Mouse (Mus musculus) neural tube, embryonic 10.5 days (tissue): ENCODE data around the gene Cdh4.

Experiments
- DNase-seq: peaks from one replicate; pipeline ENCODE4 v3.0.0-alpha.2; 2017; ENCODE audit warnings: low spot score; ENCODE audit errors: extremely low spot score

Gene Cdh4

DNA sequence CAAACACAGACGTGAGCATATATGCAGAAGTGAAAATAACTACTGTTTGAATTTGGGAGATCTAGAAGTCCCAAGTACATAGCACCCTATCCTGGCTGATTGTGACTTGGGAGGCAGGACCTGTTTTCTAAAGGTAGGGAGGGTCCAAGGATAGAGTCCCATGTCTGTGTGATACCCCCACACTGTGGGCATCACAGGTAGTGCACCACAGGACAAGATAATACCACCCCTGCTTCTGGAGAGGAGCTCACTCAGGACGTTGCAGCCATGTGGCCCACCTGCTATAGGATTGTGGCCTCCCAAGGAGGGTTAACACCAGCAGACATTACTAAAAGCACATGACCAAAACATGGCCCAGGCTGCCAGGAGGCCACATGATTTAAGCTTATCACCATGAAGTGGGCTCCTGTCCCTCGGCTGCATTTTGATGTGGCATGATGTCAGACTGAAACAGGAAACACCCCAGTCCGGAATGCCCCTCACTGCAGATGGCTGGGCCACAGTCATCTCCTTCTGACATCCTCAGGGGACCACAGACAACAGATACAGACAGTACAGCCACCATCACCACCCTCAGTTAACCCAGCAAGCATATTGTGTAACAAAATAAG lies 280.6 kb downstream of the Cdh4 start:
- no peak for DNase-seq

DNA sequence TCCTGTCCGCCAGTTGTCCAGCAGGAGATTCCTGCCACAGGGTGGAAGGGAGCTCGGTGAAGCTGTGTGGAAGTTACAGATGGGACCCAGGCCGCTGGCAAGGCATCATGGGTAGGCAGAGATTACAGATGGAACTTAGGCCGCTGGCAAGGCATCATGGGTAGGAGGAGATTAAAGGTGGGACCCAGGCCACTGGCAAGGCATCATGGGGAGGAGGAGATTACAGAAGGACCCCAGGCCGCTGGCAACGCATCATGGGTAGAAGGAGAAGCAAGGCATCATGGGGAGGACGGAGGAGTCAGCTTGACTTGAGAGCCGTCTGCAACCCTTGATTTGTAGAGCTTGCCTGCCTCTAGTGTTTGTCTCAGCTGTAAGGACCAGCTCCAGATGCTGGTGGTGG lies 281.2 kb downstream of the Cdh4 start:
- DNase-seq: no peak

DNA sequence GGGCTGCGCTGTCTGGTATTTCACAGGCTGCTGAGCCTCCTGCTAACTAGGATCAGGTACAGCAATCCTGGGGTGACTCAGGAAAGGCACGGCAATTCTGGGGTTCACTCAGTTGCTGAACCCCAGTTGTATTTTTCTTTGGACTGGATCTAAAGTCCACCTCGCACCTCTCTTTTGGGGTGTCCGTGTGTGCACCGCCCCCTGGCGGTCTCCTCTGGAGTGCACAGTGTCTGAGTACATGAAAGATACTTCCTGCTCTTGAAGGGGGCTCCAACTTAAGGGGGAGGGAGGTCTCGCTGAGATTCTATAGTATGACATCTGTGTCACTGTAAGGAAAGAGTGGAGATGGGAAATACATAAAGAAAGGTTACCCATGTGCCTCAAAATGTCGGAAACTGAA lies 286.8 kb downstream of the Cdh4 start:
- no peak for DNase-seq

DNA sequence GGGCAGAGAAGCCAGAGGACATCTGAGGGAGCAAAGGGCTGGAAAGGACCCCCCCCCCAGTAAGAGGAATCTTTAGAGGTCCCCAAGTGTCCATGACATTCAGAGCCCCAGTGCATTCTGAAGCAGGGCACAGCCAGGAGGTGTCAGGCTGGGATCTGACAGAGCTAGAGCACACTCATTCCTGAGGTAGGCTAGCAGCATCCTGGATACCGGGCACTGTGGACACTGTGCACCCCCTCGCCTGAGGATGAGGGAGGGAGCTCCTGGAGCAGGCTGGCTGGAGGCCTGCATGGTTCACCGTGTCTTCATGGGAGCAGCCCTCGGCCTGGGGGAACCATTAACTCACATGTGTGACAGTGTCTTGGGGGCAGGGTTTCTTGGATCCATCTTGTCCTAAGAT lies 287.6 kb downstream of the Cdh4 start:
- DNase-seq: no peak

DNA sequence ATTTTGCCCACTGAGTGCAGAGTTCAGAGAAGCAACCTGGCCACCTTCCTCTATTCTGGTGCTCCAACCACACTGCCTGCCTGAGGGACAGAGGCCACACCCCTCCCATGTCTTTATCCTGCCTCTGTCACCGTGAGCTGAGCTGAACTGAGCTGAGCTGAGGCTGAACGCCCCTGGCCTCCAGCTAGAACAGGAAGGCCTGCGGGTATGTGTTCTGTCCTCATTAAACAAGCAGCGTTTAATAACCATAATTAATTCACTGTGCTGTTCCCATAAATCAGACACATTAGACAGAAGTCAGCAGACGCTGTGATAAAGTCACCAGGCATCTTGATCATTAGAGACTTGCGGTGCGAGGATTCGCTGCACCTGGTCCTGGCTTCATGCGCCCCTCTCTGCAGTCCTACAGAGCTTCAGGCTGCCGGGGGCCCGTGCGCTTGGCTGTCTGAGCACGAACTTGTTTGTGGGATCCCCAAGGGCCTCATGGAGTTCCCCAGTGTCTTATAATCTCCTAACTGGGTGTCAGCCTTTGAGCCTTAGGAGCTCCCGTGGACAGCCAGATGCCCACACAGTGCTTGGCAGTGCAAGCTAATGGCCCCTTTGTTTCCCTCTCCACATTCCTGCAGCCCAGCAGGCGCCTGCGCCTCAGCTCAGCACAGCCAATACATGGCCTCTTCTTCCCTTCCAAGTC lies 291.1 kb downstream of the Cdh4 start:
- no peak for DNase-seq

DNA sequence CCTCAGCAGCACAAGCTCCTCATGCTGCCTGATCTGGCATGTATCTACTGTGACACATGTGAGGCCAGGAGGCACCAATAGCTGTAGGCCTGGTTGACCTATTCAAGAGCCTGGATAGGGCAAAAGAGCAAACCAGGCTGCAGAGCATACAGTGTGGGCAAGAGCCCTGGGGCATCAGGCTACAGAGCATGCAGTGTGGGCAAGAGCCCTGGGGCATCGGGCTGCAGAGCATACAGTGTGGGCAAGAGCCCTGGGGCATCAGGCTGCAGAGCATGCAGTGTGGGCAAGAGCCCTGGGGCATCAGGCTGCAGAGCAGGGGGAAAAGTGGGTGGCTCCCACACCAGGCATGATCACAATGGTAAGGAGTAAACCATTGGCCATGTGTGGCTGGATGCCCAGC lies 300.2 kb downstream of the Cdh4 start:
- DNase-seq: no peak

DNA sequence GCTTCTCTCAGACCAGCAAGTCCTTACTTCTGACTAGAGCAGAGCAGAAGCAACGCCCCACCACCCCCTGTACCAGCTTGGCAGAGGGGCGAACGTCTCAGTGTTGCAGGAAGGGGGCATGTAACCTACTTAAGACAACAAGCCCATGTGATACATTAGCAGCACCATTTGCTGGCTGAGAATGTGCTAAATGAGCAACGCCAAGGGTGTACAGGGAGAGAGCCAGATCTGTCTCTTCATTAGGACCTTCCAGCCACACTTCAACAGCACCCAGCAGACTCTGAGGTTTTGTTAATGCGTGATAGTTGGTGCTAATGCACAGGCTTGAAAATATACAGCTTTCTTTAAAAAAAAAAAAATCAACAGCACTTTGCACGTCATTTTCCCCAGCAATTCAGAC lies 300.6 kb downstream of the Cdh4 start:
- DNase-seq: no peak

DNA sequence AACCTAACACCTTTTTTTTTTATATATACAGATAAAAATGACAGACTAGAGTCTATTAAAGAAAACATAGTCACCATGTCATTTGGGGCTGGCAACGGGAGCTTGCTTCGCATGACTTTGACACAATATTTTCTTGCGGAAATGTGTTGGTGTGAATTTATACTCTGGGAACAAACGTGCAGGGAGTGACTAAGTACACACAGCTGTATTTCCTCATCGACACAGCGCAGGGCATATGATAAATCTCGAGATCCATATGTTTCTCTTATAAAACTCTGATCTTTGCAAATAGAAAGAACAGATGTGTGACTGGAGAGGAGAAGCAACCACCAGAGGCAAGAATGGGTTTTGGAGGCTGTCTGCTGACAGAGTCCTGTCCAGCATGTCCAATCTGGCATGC lies 304.3 kb downstream of the Cdh4 start:
- DNase-seq: no peak

DNA sequence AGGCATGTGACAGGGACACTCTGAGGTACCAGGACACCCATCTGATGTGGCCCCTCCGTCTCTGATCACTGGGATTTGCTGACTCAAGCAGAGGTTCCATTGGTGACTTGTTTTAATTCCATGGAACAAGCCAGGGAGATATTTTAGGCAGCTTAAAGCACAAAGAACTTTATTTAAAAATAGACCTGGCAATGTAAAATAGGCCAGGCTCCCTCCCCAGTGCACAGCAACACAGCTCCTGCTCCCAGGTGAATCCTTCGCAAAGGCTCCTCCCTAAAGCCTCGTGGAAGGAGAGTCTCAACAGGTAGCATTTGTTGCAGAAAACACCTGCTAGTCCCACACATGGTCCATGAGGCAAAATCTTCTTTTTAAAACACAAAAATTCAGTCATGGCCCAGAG lies 307.2 kb downstream of the Cdh4 start:
- DNase-seq: no peak

DNA sequence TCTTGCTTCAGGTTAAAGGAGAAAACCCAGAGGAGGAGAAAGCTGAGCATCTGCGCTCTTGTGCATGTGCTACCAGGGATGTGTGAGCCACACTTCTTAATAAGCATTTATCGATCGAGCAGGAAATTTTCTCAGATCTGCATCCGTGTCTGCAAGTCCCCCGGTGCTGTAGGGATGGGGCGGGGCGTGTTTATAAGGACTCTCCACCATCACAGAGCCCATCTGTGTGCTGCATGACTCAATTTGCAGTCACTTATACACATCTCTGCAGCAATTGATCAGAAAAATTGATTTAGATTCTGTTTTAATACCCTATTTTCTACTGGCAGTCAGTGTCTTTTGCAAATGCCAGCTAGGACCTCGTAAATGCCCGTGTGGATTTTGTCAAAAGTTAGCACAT lies 311.6 kb downstream of the Cdh4 start:
- no peak for DNase-seq

DNA sequence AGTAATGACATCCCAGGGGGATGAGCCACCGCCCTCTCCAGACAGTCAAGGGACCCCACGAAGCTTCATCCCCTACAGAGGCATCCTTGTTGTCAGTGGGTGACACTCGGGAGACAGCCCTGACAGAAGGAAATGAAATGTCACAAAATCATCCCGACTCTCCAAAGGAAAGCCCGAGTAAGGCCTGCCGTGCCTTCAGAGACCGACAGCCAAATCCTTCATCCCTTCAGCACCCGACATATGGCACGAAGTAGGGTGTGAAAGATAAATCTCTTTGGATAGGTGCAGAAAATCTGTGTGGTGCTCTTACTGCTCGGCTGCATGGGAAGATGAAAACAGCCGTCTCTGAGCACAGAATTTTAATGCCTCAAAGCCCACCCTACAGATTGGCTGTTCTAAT lies 312.5 kb downstream of the Cdh4 start:
- DNase-seq: no peak

DNA sequence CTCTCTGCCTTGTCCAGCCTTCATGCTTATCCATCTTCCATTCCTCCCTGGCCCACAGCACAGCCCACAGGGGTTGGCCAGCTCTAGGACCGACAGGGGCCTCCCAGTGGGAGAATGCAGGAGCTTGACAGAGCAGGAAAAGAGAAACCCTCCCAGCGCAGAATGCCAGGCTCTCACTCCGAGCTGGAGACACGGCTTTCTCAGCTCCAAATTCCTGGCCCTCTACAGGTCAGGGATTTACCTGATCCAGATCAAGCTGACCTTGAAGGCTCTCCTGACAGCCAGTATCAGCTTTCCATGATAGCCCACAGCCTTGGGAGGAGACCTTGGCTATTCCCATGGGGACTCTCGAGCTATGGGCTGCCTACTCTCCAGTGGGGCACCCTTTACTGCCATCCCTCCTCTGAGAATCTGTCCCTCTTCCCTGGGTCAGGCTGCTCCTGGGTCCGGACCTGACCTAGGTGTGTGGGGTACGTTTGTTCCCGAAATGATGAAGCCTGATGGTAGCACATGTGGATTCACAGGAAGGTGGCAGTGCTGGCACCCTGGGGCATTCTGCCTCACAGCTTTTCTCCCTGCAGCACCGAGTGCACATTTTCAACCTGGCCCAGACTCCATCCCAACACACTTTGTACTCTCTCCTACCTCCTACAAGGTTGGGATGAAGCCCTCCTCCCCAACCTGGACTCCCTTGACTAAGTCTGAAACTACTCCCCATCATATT lies 319.6 kb downstream of the Cdh4 start:
- no peak for DNase-seq

DNA sequence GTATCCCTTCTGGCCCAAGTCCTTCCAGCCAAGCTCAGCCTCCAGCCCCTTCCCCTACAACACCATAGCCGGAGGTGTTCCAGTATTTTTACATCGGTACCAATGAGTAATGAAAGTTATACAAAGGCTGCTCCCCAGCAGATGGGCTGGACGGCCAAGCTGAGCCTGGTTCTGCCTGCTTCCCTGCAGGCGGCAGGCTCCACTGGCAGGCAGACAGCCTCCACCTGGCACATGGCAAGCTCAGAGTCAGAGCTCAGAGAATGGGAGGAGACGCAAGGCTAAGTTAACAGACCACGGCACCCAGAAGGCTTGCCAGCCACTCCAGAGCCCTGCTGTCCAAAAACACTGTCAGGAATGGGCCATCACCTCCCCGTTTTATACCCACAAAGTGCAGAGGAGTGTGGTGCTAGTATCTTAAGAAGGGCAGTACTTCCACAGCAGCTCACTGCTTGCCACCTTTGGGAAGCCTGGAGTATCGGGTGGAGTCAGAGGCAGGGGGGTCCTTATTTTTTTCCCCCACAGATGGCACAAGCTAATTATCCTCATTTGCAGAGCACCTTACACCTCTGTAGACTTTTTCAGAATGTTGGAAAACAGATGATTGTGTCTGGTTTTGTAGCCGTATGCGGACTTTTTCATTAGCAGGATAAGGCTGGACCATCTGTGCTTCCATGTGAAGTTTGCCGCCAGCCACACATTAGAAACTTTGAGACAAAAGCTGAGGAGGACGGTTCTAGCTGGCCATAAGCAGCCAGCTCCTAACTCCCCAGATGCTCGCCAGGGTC lies 320.5 kb downstream of the Cdh4 start:
- no peak for DNase-seq

DNA sequence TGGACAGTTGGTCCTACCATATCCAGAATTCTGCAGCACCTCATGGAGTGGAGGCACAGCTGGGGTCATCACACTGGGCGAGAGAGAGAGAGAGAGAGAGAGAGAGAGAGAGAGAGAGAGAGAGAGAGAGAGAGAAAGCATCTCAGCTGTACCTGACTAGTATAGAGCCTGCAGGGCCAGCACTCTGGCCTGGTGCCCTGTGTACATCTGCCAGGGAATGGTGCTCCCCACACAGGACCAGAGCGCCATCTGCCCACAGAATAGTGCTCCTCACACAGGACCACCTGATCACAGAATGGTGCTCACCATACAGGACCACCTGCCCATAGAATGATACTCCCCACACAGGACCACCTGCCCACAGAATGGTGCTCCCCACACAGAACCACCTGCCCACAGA lies 322.2 kb downstream of the Cdh4 start:
- DNase-seq: no peak

DNA sequence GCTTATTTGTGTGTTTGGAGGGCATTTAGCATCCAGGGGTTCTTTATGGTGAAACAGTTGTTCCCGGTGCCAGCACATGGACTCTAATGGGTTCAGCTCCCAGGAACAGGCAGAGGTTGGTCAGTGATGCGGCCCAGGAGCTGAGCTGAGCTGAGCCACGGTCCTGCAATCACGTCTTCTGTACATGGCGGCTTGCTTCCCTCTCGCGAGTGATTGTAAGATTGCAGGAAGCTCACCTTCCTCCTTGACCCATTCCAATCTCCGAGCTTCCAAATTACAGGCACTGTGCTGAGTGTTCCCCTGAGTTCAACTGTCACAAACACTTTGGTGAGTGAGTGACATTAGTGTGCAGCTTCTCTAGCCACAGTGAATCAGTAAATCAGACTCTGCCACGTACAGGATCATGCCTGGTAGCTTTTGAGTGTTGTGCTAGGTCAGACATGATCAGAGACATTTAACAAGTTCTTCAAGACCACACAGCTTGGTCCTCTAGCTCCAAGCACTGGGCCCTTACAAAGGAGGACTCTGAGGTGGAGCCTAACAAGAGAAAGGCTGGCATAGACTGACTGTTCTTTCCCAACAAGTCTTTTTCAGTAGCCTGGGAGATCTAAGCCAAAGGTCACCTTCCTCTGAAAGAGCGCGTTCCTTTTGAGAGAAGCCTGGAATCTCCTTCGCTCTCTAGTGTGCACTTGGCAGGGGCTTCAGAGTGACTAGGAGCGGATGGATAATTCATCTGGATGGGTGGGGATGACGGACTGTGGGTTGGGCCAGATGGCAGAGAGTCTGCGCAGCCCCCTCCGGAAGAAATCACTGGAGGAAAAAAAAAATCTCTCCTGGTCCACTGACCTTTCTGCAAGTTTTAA lies 324.7 kb downstream of the Cdh4 start:
- no peak for DNase-seq

DNA sequence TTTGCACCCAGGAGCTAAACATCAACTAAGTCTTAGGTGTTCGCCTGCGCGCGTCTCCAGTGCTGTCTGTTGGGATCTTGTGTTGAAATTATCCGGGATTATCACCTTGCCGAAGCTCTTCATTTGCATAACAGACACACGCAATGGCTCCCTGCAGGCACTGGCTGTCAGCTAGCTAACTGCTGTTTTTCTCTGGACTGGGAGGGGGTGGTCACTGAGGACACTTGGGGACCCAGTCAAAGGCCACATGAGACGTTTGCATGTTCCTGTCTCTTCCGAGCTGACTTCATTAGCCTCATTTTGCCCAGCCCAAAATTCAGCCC lies 325.3 kb downstream of the Cdh4 start:
- no peak for DNase-seq

DNA sequence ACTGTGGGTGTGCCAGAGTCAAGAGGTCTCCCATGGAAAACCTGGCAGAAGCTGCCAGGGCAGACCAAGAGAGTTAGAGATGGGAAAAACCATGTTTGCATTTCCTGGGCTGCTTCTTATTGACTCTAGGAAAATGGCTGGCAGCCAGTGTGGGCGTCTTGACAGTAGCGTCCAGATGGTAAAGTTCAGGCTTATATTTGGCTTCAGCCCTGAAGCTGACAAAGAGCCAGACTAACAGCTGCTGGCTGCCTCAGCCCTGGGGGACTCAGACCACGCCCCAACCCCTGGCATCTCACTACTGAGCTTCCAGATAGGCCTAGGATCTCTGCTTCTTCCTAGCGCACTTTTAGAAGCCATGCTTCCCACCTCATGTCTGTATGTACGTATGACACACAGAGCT lies 326.9 kb downstream of the Cdh4 start:
- DNase-seq: no peak

DNA sequence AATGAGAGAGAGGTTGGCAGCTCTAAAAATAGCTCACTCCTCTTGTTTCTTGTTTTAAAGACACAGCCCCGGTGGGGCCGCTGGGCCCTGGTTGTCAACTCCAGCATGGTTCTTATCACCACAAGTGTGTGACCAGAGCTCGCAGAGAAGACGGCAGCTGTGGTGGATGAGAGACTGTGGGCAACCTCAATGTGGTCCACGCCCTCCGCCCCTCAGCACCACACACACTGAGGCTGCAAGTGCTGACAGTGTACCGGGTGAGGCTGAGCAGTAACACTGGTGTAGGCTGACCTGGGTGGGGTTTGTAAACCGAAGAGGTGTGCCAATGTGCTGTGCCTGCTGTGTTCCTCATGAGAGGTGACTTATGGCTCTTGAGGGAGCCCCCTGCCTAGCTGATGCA lies 327.7 kb downstream of the Cdh4 start:
- no peak for DNase-seq

DNA sequence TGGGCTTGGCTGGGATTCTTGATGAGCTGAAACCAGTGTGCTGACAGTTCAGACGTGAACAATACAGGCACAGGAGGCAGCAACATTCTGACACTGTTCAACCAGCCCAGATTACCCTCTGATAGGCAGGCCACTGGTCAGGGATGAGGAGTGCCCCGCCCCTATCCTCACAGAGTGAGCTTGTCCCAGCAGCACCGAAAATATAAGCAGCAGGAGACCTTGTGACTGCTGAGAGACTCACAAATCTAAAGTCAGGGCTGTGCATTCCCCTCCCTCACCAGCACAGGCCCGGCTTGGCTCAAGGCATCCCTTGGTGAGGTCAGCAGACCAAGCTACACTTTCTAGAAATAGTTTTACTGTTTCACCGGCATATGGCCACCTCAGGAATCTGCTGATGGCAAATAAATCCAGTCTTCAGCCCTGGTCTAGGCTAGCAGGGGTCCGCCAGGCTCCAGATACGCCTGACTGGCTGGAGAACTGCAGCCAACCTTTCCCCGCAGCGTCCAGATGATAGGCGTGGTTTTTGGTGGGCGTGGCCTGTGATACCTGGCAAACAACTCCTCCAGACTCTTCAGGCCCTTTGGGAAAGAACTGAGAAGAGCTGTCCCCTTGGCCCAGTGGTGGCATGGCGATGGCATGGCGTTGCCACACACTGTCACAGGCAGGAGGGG lies 332.3 kb downstream of the Cdh4 start:
- DNase-seq: no peak

DNA sequence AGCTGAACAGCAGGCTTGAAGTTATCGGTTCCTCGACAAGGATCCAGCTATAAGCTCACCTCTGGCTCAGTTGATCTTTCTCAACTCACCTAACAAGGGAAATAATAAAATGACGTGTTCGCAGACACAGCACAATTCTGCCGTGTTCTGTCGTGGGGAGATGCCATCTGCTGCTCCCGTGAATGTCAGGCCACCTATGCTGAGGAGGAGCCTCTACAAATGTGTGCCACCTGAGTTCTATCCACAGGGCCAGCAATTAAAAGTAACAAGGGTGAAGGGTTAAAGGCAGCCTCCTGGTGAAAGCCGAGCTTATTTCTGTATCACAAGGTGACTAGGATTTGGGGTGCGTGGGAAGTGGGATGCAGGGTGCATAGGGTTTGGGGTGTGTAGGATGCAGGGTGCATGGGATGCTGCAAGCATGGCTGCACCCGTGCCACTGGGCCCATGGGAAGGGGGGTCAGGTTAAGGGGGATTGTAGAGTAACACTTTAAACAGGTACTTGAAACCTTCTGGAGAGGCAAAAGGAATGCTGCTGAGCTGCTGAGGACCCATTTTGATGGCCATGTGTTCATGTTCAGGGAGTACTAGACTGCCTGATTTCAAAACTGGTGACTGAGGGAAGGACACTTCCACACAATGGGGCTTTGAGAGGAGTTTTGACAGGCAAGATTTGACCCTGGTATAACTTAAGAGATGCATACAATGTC lies 333.9 kb downstream of the Cdh4 start:
- DNase-seq: no peak
